Mouse (Mus musculus) stomach, postnatal 0 days (tissue): ENCODE data around the gene 1700012A03Rik.

Experiments used
- CTCF ChIP-seq: IDR thresholded peaks from 2 replicates; pipeline ENCODE4 v1.5.1; 2016; ENCODE audit warnings: antibody characterized with exemption, low read depth, mild to moderate bottlenecking, moderate library complexity
- EP300 ChIP-seq: optimal IDR thresholded peaks from 2 replicates; pipeline ENCODE3; 2016; ENCODE audit warnings: antibody characterized with exemption

GRCm38 (mm10) chr6:32058571-32058970 is 8.5 kb downstream of the 1700012A03Rik start:
- TF ChIP-seq EP300 (no peak), CTCF (no peak)
